Mouse (Mus musculus) cerebellum, adult 11-12 months (tissue): Measurements from ENCODE around the gene Slc25a26.

Experiments used
- DNase-seq: peaks from one replicate; pipeline ENCODE4 v3.0.0; 2022

Gene Slc25a26

GRCm38 (mm10) chr6:94644641-94645040 lies 144.5 kb downstream of the Slc25a26 start:
- no peak for DNase-seq

GRCm38 (mm10) chr6:94645723-94646122 lies 145.6 kb downstream of the Slc25a26 start:
- DNase-seq: no peak

DNA sequence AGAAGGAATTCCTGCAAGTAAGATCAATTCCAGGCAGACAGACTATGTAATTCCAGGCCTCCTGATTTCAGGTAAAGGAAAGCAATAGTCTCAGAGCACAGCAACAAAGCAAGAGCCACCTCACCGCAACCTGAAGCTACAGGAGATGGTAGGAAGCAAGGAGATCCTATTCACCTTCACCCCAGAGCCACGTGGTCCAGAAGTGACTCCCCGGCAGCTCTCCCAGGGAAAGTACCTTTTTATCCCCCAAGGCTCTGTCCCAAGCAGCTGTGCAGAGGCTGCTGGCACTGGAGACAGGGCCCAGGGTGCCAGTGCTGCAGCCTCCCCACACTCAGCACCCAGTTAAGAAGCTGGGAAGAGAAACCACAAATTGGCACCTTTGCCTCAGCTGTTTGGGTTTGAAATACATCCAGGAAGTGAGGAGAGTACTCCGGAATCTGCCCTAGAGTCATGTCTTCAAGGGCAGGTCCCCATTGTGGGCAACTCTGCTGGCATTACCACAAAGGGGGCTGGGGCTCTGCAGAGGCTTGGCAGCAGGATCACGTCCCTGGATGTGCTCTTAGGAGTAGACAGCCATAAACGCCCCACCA lies 146.2 kb downstream of the Slc25a26 start:
- no peak for DNase-seq

DNA sequence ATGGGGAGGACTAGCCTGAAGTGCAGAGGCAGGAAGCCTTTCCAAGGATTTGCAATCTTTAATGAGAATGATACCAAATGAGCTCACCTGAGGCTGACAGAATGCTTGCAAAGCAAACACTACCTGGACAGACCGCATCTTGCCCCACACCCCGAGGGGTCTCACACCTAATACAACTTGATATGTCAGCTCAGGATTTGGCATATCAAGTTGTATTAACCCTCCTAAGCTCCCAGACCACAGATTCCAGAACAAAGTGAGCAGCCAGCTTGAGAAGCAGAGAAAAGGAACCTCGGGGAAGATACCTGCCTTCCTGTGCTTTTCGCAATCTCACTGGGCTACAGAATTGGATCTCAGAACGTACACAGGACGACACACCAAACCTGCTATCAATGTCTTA lies 146.8 kb downstream of the Slc25a26 start:
- no peak for DNase-seq

DNA sequence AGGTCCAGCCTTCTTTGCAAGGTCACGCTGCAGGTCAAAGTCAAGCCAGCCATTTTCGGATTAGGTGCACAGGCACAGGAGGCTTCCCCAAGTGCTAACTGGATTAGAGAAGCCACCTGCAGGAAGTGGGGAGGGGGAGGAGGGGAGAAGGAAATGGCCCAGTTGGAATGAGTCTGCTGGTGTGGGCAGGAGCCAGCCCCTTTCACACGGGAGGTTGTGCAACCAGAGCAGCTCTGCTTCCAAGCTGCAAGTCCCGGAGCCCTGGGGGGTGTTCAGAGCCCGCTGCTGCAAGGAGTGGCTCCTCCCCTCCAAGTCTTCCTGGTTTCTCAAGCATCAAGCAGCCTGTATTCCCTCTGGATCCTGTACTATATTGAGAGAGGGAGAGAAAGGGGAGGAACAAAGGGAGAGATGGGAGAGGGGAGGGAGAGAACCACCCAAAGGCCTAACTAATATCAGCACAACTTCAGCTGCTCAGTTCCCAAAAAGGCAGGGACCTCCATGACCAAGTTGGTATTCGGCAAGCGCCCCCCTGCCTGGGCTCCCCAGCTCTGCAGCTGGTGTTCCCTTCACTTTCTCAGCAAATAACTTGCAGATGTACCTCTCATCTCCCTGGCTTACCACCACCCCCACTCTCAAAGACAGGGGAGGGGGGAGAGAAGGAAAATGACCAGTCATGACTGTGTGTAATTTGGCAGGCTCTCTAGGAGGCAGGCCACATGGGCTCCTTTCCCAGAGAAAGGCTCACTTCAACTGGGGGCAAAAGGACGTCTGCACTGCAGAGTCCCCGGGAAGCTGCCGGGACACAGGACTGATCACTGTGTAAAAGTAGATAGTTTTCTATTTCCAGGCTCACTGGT lies 147.7 kb downstream of the Slc25a26 start:
- peak; percentile 65 for DNase-seq

DNA sequence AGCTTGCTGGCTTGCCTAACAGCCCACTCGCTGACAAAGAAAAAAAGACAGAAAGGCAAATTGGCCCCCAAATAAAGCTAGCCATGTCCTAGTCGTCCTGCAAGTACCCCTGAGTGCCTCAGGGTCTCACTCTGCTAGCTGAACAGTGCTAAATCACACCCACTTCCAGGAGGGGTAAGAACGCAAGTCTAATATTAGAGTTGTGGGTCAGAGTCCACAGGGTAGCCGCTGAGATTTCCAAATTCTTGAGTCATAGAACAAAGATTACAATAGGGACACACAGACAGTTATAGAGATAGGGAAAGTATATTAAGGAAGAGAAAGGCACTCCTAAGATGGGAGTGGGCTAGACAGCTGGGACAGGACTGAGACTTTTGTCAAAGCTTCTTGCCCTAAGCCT lies 148.4 kb downstream of the Slc25a26 start:
- DNase-seq: no peak

DNA sequence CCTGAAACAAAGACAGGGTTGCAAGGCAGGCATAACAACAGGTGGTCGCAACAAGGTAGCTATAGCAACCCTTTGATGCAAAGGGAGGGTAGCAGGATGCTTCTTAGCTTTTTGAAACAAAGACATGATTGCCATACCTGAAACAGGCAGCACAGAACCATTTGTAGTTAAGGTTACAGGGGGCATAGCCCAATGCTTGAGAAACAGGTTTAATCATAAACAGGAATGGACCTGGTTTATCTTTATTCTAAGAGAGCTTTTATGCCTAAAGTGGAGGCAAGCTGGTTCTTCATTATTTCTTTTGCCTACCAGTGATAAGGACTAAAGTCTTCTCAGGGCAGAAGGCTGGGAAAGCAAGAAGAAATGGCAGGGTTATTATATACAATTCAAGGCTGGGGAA lies 149.5 kb downstream of the Slc25a26 start:
- DNase-seq: no peak

DNA sequence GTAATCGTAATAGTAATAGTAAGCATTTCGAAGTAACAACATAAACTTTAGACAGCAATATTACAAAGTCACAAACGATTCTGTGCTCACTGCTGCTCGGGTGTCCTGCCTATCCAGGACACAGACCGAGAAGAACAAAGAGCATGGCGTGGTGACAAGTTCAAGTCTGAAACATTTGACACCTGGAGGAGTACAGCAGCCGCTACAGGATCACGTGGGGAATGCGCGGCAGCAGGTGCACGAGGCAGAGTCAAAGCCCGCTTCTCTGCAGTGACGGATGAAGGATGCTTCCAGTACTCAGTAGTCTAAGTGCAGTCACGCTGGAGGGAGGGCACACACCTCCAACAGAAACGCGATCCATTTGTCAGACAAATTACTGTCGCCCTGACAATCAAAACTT lies 151.4 kb downstream of the Slc25a26 start:
- DNase-seq: no peak

GRCm38 (mm10) chr6:94652659-94653213 lies 152.6 kb downstream of the Slc25a26 start:
- DNase-seq: no peak

DNA sequence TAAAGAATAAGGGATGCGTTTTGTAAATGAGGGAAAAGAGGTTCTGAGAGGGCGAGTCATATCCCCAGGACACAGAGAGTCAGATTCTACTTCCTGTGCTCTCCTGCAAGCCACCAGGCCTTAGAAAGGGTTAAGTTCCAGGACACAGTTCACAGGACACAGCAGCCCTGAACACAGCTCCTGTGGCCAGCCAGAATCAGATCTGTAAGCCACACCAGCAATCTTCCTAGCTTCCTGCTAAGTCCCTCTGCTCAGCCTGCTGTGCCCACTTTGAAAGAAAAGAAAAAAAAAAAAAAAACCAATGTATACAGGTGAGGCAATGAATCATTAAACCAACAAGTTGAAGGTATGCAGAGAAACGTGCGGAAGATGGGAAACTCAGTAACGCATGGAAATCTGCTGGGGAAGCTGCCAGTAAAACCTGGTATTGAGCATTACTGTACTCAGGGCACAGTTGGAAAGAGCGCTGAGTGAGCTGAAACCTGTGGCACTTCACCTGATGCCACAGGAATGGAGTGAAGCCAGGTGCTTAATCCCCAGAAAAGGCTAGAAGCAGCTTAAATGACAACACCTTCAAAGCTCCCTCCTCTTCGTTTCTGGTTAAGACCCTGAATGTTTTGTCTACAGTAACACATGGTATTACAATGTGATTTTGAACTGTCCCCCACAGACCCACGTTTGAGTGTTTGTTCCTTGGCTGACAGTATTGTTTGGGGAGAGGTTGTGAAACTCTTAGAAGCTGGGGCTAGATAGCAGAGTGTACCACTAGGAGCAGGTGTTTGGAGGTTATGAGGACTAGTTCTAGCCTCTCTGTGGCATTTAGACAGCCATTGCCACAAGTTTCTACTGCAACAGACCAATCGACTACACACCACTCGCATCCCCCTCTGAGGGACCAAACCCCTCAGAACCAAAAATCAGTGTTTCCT lies 153.5 kb downstream of the Slc25a26 start:
- no peak for DNase-seq
